Mouse (Mus musculus) lung, postnatal 0 days (tissue): ENCODE measurements at regions not wholly inside any gene's neighbourhood (a gene's known extent, or its start where the extent isn't known, plus 50 kb on each side); places are given as distances from the start of the nearest gene placed in this dataset.

Experiments used
- ATAC-seq: fragments of 200-750 bp; cut with Nextera tagmentation; 2 replicates; pipeline ENCODE4 v1.8.0; 2017; ENCODE audit warnings: moderate library complexity
- DNase-seq: peaks from one replicate; pipeline ENCODE4 v3.0.0-alpha.2; 2016; ENCODE audit warnings: low spot score
- H3K27ac ChIP-seq: fragments of 300-500 bp; sonication (generic); 2 replicates; pipeline ENCODE4 v1.5.1; 2014; ENCODE audit warnings: antibody characterized with exemption, mild to moderate bottlenecking, low read length, mixed read lengths
- H3K27me3 ChIP-seq: fragments of 300-500 bp; sonication (generic); replicated peaks from 2 replicates; pipeline ENCODE4 v1.6.1; 2014; ENCODE audit warnings: low read length, mixed read lengths; ENCODE audit not compliant: insufficient read depth
- H3K36me3 ChIP-seq: fragments of 300-500 bp; sonication (generic); 2 replicates; pipeline ENCODE4 v1.6.1; 2014; ENCODE audit warnings: low read length, mixed read lengths; ENCODE audit not compliant: insufficient read depth
- H3K4me1 ChIP-seq: fragments of 300-500 bp; sonication (generic); 2 replicates; pipeline ENCODE4 v1.6.1; 2014; ENCODE audit warnings: antibody characterized with exemption, low read depth, low read length, mixed read lengths; ENCODE audit not compliant: insufficient read depth
- H3K4me2 ChIP-seq: fragments of 300-500 bp; sonication (generic); replicated peaks from 2 replicates; pipeline ENCODE4 v1.6.1; 2014; ENCODE audit warnings: low read depth, mild to moderate bottlenecking, low read length, moderate library complexity, mixed read lengths
- H3K4me3 ChIP-seq: fragments of 300-500 bp; sonication (generic); 2 replicates; pipeline ENCODE4 v1.5.1; 2014; ENCODE audit warnings: low read depth, low read length
- H3K9ac ChIP-seq: fragments of 300-500 bp; sonication (generic); replicated peaks from 2 replicates; pipeline ENCODE4 v1.6.1; 2014; ENCODE audit warnings: low read depth, mild to moderate bottlenecking
- H3K9me3 ChIP-seq: fragments of 300-500 bp; sonication (generic); 2 replicates; pipeline ENCODE4 v1.6.1; 2016; ENCODE audit warnings: low read length, mixed read lengths
- CTCF ChIP-seq: IDR thresholded peaks from 2 replicates; pipeline ENCODE4 v1.5.1; 2016; ENCODE audit warnings: antibody characterized with exemption, mild to moderate bottlenecking
- EP300 ChIP-seq: IDR thresholded peaks from 2 replicates; pipeline ENCODE4 v1.6.1; 2016; ENCODE audit warnings: antibody characterized with exemption, mild to moderate bottlenecking, control low read depth
- WGBS: fragments of 180-500 bp; shearing (Covaris S2); extraction: QIAGEN DNeasy Blood & Tissue Kit; methylation state at CpG from one replicate; pipeline ENCODE4 v1.1.7; 2014; 5-methylcytosine and 5-hydroxymethylcytosine counted together

- 36% methylated on average over 1 of the region's 1 CpGs for WGBS
- no peaks in the 10 kb centered on the region for H3K9me3 ChIP-seq
- H3K9ac ChIP-seq: no peak overlapping the region
- TF ChIP-seq EP300: peak; percentile 71
- TF ChIP-seq CTCF: peak; percentile 70
- no peaks in the 10 kb centered on the region for H3K27me3 ChIP-seq
- no peaks in the 10 kb centered on the region for H3K4me1 ChIP-seq
- no peak overlapping the region for H3K4me3 ChIP-seq
- no peak overlapping the region for H3K27ac ChIP-seq
- H3K36me3 ChIP-seq: no peaks in the 10 kb centered on the region
- DNase-seq (peak; percentile 86), ATAC-seq (peak; percentile 85)
- no peak overlapping the region for H3K4me2 ChIP-seq
Observed at GRCm38 (mm10) chr5:97330074-97330473, 62.1 kb downstream of the Naa11 start.

- no peak for ATAC-seq
- TF ChIP-seq CTCF: no peak
- no peak for TF ChIP-seq EP300
- 66% methylated on average over 5 of the region's 5 CpGs for WGBS
Observed at GRCm38 (mm10) chr5:97325831-97326230, 66.3 kb downstream of the Naa11 start.

GRCm38 (mm10) chr5:97323873-97324272 is 68.3 kb downstream of the Naa11 start:
- Histone ChIP-seq H3K4me2 (no peak overlapping the region), H3K9me3 (no peaks in the 10 kb centered on the region), H3K27ac (no peak overlapping the region), H3K4me3 (no peak overlapping the region), H3K4me1 (no peaks in the 10 kb centered on the region), H3K36me3 (no peaks in the 10 kb centered on the region), H3K27me3 (no peaks in the 10 kb centered on the region), H3K9ac (no peak overlapping the region)
- no peak for DNase-seq
- no peak for TF ChIP-seq EP300
- WGBS: 50% methylated on average over 3 of the region's 3 CpGs
- ATAC-seq: no peak

More at GRCm38 (mm10) chr5:97325831-97326230, 66.3 kb downstream of the Naa11 start:
- no peak overlapping the region for H3K9ac ChIP-seq
- no peaks in the 10 kb centered on the region for H3K27me3 ChIP-seq
- no peaks in the 10 kb centered on the region for H3K9me3 ChIP-seq
- no peak overlapping the region for H3K27ac ChIP-seq
- H3K4me2 ChIP-seq: no peak overlapping the region
- no peak overlapping the region for H3K4me3 ChIP-seq
- no peaks in the 10 kb centered on the region for H3K4me1 ChIP-seq
- H3K36me3 ChIP-seq: no peaks in the 10 kb centered on the region
- DNase-seq: no peak

- DNase-seq: no peak
- no peaks in the 10 kb centered on the region for H3K4me1 ChIP-seq
- no peak overlapping the region for H3K27ac ChIP-seq
- 83% methylated on average over 2 of the region's 2 CpGs for WGBS
- no peak overlapping the region for H3K4me2 ChIP-seq
- H3K36me3 ChIP-seq: no peaks in the 10 kb centered on the region
- H3K9me3 ChIP-seq: no peaks in the 10 kb centered on the region
- no peak for ATAC-seq
- no peak overlapping the region for H3K4me3 ChIP-seq
- no peak overlapping the region for H3K9ac ChIP-seq
- no peaks in the 10 kb centered on the region for H3K27me3 ChIP-seq
- TF ChIP-seq EP300 (no peak), CTCF (no peak)
Observed at GRCm38 (mm10) chr5:97319816-97320487, 72.2 kb downstream of the Naa11 start.

GRCm38 (mm10) chr5:97306902-97307301 is 85.3 kb downstream of the Naa11 start:
- H3K9ac ChIP-seq: no peak overlapping the region
- H3K9me3 ChIP-seq: no peaks in the 10 kb centered on the region
- H3K27ac ChIP-seq: no peak overlapping the region
- no peak for DNase-seq
- TF ChIP-seq EP300: no peak
- TF ChIP-seq CTCF: no peak
- no peaks in the 10 kb centered on the region for H3K27me3 ChIP-seq
- 85% methylated on average over 4 of the region's 4 CpGs for WGBS
- no peaks in the 10 kb centered on the region for H3K36me3 ChIP-seq
- H3K4me2 ChIP-seq: no peak overlapping the region
- no peaks in the 10 kb centered on the region for H3K4me1 ChIP-seq
- no peak overlapping the region for H3K4me3 ChIP-seq
- no peak for ATAC-seq

- TF ChIP-seq EP300: no peak
- TF ChIP-seq CTCF: no peak
- H3K4me2 ChIP-seq: no peak overlapping the region
- no peak for DNase-seq
- H3K4me3 ChIP-seq: no peak overlapping the region
- 64% methylated on average over 4 of the region's 4 CpGs for whole genome bisulfite sequencing
- no peaks in the 10 kb centered on the region for H3K27me3 ChIP-seq
- H3K4me1 ChIP-seq: no peaks in the 10 kb centered on the region
- H3K9ac ChIP-seq: no peak overlapping the region
- no peak for ATAC-seq
- no peak overlapping the region for H3K27ac ChIP-seq
- H3K9me3 ChIP-seq: no peaks in the 10 kb centered on the region
- H3K36me3 ChIP-seq: no peaks in the 10 kb centered on the region
Observed at GRCm38 (mm10) chr5:97304921-97305320, 87.3 kb downstream of the Naa11 start.

GRCm38 (mm10) chr5:97301621-97302020 is 90.6 kb downstream of the Naa11 start:
- no peak for DNase-seq
- no peak for ATAC-seq
- H3K27ac ChIP-seq: no peak overlapping the region
- no peaks in the 10 kb centered on the region for H3K4me1 ChIP-seq
- H3K4me3 ChIP-seq: no peak overlapping the region
- no peaks in the 10 kb centered on the region for H3K9me3 ChIP-seq
- H3K4me2 ChIP-seq: no peak overlapping the region
- 83% methylated on average over 4 of the region's 4 CpGs for WGBS
- no peak overlapping the region for H3K9ac ChIP-seq
- H3K27me3 ChIP-seq: no peaks in the 10 kb centered on the region
- no peak for TF ChIP-seq CTCF
- TF ChIP-seq EP300: no peak
- no peaks in the 10 kb centered on the region for H3K36me3 ChIP-seq
